Mouse (Mus musculus) left cerebral cortex, adult 18-20 months (tissue): ENCODE results near the gene Spata17. TPM values are rescaled to one million over a fixed set of nuclear protein-coding genes. Genes with fewer than 3 reads are reported as not detected.

Source experiments
- DNase-seq, 2 experiments: peaks; one replicate each; pipeline ENCODE4 v3.0.0; 2021 to 2022; ENCODE audit warnings: low spot score in 2 of 2, mixed read lengths in 1 of 2
- long read RNA-seq, 2 experiments: library from polyadenylated mRNA; stranded (forward); transcript quantifications; one replicate each; pipeline ENCODE4 v2.0.0; 2021
- total RNA-seq, 2 experiments: library from RNA; stranded (reverse); gene quantifications; 2 replicates each; pipeline ENCODE4 v1.2.3; 2021

The Spata17 gene
- under 1 TPM; 0.54 to 0.56 TPM for total RNA-seq
- long read RNA-seq, experiment 1, result 0 reads
- long read RNA-seq, experiment 2, partial matches to known transcripts, result 0 of 1 reads
- long read RNA-seq, experiment 2, other reads (novel, unspliced or antisense), result 1 of 1 reads

- peak; percentile 69 to 82 for DNase-seq
These were observed at the start of gene Spata17, which contains the start of gene Gpatch2 for GRCm38 (mm10) chr1:187215181-187216116. TSS of gene Spata17 (minus strand) at chr1:187215465. TSS of gene Gpatch2 (plus strand) at chr1:187215508.

GRCm38 (mm10) chr1:187258756-187259155 is 43.5 kb upstream of the Spata17 start:
- DNase-seq, result no peak

GRCm38 (mm10) chr1:187250741-187251262 is 35.5 kb upstream of the Spata17 start:
- no peak for DNase-seq

- DNase-seq, result no peak
These were observed 29.5 kb upstream of the Spata17 start for GRCm38 (mm10) chr1:187244734-187245133.

- no peak for DNase-seq
These were observed 26.1 kb upstream of the Spata17 start for GRCm38 (mm10) chr1:187241329-187241728.

- no peak for DNase-seq
These were observed 25.0 kb upstream of the Spata17 start for GRCm38 (mm10) chr1:187240304-187240703.

GRCm38 (mm10) chr1:187238061-187238460 is 22.8 kb upstream of the Spata17 start:
- no peak for DNase-seq

- no peak for DNase-seq
These were observed 21.0 kb upstream of the Spata17 start for GRCm38 (mm10) chr1:187236296-187236695.

- DNase-seq, result no peak
These were observed 19.9 kb upstream of the Spata17 start for GRCm38 (mm10) chr1:187235161-187235560.

- DNase-seq, result no peak
These were observed 17.8 kb upstream of the Spata17 start for GRCm38 (mm10) chr1:187232996-187233615.

GRCm38 (mm10) chr1:187232196-187232955 is 17.1 kb upstream of the Spata17 start:
- DNase-seq, result no peak

GRCm38 (mm10) chr1:187230255-187230654 is 15.0 kb upstream of the Spata17 start:
- no peak for DNase-seq

- DNase-seq, result no peak
These were observed 13.3 kb upstream of the Spata17 start for GRCm38 (mm10) chr1:187228414-187229146.

GRCm38 (mm10) chr1:187226328-187227025 is 11.2 kb upstream of the Spata17 start:
- no peak for DNase-seq

- DNase-seq, result no peak
These were observed 5.5 kb upstream of the Spata17 start for GRCm38 (mm10) chr1:187220756-187221155.

- no peak for DNase-seq
These were observed 1.6 kb upstream of the Spata17 start for GRCm38 (mm10) chr1:187216620-187217410.

GRCm38 (mm10) chr1:187210736-187211135 is 4.5 kb downstream of the Spata17 start:
- DNase-seq, result no peak

- DNase-seq, result no peak
These were observed 5.8 kb downstream of the Spata17 start for GRCm38 (mm10) chr1:187209496-187209895.

GRCm38 (mm10) chr1:187205506-187205905 is 9.8 kb downstream of the Spata17 start:
- no peak for DNase-seq
